Mouse (Mus musculus): ENCODE data around the gene Eipr1.

The Eipr1 gene

DNA sequence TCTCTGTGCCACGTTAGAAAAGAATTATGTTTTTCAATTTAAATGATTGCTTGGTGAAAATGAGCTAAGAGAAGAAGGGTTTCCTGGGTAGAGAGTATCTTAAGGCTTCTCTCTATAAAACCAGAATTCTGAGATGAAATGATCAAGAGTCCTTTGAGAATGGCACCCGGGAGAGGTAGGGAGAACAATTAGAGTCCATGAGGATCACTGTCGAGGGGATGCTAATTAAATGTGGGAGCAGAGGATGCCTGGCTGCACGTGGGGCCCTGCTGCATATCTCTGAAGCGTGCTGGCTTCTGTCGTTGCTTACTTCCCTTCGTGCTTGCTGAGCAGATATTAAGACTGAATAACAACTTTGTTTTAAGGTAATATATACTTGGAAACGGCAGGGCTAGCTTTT is 23.5 kb downstream of the Eipr1 start:
- DNase-seq (ENCODE audit: low spot score) = no peak

DNA sequence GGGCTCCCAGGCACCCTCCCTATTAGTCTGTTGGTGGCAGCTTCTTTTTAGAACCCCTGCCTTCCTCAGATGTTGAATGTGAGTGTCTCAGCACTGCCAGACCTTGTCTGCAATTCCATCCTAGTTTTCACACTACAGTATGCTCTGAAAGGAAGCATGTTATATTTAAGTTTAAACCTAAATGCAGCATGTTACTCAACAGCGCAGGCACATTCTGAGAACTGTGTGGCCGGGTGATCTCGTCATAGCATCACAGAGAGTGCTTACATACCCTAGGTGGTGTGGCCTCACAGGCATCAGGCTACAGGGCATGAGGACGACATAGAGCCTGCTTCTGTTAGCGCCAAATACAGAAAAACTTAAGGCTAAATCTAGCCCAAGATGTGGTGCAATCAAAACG is 24.0 kb downstream of the Eipr1 start:
- no peak for DNase-seq (ENCODE audit: low spot score)

DNA sequence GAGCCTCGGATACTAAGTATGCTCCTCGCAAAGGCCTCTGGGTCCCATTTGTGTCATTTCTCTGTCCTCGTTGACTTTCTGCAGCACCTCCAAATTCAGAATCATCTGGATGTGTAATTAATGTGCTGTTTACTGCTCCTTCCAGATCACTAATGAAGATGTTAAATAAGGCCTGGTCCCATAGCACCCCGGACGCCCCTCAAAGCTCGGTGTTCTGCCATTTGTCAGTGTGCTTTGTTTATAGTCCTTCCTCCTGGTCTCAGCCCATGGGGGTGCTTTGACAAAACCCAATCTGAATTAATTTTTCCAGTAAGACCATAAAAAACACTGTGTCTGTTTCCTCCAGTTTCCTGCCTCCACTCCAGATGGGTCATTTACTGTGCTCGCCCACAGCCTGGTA is 28.6 kb downstream of the Eipr1 start:
- DNase-seq (ENCODE audit: low spot score) = no peak

DNA sequence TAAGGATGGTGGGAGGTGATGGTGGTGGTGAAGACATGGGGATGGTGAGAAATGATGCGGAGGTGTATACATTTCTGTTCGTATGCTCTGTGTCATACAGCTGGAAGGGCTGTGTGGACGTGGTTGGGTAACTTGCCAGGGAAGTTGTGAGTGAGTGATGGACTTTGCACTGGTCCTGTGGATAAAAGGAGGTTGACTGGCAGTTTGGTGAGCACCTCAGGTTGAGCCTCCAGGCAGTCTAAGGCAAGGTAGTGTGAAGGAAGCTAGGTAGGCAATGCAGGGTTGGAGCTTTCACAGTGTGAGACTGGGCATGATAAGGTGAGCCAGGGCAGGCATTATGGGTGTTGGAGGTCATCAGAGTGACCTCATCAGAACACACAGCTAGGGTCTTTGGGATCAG is 31.0 kb downstream of the Eipr1 start:
- DNase-seq (ENCODE audit: low spot score) = no peak

DNA sequence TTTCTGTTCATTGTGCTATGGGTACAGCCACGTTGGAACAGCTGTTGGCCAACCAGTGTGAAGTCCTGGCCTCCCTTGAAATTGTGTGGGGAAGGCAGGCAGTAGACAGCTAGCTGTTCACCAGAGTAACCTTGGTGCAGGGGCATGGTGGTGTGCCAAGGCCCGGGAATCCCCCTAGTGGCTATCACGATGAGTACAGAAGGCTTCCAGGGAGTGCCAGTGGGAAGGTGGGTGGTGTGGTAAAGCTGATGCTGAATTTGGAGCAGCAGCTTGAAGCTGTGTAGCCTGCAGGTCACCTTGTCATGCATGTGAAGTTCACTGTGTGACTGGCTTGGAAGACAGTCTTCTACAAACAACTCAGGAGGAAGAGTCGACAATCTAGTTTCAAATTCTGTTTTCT is 32.8 kb downstream of the Eipr1 start:
- peak; percentile 27 for DNase-seq (ENCODE audit: low spot score)

DNA sequence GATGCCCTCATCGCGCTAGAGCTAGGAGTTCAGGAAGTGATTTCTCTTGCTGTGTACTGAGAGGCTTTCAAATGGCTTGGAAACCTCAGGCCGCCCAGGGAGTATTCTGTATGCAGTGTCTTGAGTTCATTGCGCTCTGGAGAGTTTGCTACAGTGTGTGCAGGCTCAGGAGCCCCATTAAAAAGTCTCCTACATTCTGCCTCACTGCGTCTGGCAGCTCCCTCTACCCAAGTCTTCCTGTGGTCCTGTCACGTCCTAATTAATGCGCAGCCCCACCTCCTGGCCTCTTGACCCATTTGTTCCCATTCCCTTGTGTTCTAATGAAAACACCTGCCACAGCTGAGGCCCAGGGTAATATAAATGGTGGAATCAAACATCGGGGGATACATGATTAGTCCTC is 33.3 kb downstream of the Eipr1 start:
- DNase-seq (ENCODE audit: low spot score) = peak; percentile 61

DNA sequence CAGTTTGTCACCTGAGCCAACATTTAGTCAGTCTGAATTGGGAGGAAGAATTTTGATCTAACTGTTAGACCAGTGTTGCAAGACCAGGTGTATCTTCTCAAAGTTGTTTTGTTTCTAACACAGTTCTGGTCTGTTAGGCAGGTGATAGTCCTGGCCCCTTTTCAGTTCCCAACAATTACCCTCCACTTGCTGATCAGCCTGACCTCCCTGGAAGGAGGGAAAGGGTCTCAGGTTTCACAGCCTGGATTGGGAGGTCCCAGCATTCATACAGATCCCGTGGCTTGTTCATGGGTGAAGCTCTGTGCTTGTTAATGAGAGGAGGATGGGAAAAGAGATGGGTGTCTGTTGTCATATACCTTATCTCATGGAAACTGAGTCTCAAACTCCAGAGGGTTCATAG is 33.7 kb downstream of the Eipr1 start:
- DNase-seq (ENCODE audit: low spot score) = peak; percentile 68

DNA sequence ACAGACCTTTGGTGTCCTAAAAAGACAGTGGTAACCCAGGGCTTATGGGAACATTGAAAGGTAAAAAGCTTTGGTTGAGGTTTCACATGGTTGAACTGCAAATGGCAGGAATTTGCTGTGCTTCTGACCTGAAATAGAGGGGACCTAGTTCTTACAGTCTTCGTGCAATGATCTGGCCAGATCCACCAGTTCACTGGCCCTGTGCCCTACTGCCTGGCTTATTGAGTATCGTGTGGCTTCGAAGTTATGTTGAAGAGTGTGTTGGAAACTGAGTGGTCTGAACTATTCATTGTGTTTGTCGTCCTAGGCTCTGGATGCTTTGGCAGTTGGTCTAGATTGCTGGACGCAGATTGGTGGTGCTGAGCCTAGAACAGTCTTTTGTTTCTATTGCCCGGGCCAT is 34.7 kb downstream of the Eipr1 start:
- no peak for DNase-seq (ENCODE audit: low spot score)

DNA sequence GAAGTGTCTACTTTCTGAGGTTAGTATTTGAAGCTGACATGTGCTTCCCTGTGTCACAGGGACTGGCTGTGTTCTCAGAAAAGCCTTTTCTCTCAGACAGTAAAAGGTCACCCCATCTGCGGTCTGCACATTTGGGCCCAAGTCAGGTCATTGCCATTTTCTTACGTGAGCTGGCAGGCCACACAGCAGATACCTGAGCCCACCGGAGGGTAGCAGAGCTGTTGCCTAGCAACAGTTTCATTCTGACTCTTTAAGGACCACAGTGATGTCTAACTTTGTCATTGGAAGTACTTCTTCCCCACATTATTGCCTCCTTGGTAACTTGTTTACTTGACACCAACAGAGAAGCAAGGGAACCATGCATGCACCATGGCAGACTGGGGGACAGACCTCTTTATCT is 41.0 kb downstream of the Eipr1 start:
- DNase-seq (ENCODE audit: low spot score) = no peak

DNA sequence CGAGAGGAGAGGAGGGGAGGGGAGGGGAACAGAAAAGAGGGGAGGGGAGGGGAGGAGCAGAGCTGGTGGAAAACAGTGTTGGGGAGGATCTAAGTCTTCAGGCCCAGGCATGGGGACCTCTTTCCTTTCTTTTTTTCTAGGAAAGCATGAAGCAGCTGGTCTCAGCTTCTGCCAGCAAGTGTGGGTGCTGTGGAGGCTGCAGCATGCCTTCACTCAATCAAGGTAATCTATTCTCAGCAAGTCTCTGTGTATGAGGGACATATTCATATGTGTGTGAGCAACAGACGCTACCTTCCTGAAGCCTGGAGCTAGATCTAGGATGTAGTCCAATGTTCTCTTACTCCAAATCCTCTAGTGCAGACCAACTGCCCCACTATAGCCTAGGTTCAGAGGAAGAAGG is 42.1 kb downstream of the Eipr1 start:
- DNase-seq (ENCODE audit: low spot score) = no peak

DNA sequence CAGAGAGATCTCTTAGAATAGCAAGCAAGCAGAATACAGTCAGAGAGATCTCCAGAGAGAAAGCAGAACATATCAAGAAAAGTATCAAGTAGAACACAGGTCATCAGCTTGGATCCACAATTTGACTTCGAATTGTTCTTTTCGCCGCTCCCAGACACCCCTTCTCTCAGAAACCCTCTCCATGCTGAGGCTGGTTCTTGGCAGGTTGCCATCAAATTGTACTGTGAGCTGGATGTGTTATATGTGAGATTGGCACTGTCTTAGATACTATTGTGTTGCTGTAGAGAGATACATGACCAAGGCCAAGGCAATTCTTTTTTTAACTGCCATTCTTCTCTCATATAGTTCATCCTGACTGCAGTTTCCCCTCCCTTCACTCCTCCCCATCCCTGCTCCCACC is 43.4 kb downstream of the Eipr1 start:
- no peak for DNase-seq (ENCODE audit: low spot score)

DNA sequence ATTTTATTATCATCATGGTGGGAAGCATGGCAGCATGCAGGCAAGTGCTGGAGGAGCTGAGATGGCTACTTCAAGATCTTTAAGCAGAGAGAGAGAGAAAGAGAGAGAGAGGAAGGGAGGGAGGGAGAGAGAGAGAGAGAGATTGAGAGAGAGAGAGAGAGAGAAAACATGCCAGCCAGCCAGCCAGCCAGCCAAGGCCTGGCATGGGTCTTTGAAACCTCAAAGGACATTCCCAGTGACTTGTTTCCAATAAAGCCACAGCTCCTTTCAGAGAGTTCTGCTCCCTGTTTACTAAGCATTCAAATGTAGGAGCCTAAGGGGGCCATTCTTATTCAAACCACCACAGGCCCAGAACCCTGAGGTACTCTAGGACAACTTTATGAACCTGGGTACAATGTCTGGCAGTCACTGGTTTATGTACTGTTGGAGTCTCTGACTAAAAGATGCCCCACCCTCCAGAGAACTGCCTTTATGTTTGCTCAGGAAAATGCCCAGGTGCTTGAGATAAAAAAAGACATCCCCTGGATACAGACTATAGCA is 45.3 kb downstream of the Eipr1 start:
- DNase-seq (ENCODE audit: low spot score) = no peak

DNA sequence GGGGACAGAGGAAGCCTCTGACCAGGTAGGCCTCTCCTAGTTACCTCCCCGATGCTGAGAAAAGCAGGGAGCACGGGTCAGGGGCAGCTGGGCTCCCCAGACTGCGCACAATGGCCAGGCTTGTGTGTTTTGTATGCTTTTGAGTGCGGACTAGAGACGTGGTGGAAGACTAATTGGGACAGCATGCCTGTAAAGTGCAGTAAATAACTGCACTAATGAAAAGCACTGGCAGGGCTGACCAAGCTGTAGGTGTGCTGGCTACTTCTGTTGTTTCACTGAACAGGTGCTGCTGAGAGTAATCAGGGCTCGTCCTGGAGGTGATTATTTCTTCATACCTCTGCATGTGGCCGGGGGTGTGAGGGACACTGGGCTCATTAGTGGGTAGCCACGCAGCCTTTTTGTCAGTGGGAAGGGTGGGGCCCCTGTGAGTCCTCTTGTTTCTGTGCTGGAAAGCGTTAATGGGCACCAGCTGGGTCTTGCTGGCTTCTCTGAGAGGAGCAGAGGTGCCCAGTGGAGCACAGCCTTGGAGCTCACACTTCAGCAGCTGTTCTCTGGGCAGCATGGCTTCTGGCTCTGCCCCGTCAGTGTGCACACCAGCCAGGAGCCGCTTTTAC is 48.3 kb downstream of the Eipr1 start:
- no peak for DNase-seq (ENCODE audit: low spot score)

DNA sequence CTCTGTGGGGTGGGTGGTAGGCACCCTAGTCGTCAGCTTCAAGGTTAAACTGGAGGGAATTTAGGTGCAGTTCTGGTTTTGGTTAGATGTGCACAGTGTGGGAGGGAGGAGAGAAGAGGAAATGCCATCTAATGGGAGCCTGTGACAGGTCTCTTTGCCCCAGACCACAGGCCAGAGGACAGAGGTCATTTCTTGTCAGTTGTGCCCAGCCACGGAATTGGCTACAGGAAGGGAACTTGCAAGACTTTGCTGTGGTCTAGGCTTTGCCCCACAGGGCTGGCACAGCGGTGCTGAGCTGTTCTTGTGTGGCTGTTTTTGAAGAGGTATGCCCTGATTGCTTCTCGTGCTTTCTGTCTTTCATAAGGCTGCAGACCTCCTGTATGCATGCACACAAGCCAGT is 48.8 kb downstream of the Eipr1 start:
- DNase-seq (ENCODE audit: low spot score) = no peak

DNA sequence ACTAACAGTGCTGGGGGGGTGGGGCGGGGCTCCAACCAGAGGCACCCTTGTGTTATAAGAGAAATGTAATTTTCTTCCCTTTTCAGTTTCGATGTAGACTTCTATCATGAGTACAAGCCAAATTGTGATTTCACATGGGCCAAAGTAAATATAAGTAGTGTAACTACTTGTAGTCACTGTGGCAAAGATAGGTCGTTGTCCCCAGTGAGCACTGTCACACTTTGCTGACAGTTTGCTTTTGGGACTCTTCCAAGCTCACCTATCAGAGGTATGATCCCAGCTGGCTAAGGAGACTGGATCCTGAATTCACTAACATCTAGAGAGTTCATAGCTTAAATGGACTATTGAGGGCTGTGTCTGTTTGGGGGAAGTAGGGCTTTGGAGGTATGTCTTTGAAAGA is 49.3 kb downstream of the Eipr1 start:
- no peak for DNase-seq (ENCODE audit: low spot score)

DNA sequence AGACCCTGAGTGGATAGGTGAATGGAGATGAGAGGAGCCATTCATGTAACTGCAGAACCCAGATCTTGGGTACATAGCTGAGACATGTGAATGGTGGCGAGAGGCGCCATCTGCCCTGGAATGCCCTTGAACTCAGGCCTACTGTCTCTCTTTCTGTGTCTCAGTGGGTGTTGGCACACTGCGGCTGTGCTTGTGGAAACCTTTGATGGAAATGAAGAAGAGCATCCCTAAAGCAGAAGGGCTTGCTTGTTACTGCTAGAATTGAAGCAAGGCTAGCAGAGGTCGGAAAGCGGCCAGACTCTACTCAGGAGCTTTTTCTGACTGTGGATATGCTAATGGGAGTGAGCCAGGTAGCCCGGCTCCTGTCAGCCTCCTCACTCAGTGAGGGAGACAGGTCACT is 50.1 kb downstream of the Eipr1 start:
- DNase-seq (ENCODE audit: low spot score) = no peak

DNA sequence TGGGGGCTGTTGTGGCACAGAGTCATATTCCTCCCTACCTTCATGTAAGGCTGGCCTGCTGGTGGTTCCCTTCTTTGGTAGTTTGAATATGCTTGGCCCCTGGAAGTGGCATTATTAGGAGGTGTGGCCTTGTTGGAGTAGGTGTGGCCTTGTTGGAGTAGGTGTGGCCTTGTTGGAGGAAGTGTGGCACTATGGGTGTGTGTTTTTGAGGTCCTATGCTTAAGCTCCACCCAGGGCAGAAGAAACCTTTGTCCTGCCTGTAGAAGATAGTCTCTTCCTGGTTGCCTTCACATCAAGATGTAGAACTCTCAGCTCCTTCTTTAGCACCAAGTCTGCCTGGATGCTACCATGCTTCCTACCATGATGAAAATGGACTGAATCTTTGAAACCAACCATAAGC is 51.4 kb downstream of the Eipr1 start:
- DNase-seq (ENCODE audit: low spot score) = no peak

DNA sequence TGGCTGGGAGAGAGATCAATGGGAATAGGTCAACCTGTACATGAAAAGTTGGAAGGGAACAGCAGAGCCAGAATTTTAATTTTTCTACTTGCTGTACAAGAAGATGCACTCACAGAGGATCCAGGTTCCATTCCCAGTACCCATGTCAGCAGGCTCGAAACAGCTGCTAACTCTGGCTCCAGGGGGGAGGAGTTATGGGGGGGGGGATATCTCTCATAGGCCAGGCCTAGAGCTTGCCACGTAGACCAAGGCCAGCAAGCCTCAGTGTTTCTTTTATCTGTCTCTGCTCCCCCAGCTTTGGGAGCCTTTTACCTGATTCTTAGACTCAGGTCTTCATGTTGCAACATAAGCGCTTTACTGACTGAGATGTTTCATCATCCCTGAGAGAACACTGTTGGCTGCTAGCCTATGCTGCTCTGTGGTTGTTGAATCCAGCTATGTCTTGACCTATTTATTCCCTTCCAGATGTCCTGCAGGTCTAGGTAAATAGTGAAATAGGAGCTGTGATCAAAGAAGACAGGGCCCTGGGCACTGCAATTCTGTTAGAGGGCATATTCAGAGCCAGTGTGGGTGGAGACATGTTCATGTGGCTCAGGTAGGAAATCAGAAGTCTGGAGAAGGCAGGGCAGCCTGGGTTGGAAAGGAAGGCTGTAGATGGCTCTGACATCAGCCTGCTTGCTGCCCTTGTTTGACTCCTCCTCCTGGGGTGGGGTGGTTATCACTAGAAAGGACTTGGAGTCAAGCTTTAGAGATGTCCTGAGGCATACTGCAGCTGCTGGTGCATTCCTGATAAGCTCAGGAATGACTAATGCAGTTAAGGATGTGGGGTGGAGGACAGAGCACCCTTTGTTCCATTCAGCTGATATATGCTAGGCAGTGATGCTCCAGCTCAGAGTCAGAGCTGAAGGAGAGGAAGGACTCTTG is 53.2 kb downstream of the Eipr1 start:
- DNase-seq (ENCODE audit: low spot score) = no peak

DNA sequence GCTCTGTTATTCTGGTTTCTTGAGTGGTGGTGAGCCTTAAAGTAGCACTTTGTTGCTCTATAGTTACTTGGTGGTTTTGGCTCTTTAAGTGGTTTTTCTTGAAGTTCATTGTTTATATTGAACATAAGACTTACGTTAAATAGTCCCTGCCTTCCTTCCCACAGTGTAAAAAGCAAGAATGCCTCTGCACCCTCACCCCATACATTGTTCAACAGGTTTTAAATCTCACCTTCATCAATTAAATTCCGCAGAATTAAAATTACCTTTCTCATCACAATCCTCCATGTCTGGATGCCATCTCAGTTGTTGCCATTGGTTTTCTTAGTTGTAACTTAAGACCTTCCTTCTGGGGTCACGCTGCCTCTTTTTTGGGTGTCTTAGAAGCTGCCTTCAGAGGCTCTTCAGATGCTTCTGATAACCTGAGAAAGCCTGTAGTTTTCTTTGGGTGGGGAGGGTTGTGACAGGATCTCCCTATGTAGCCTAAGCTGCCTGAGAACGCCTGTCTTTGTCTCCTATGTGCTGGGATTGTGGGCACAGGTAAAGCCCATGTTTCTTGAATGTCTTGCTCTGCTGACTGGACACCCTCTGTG is 57.3 kb downstream of the Eipr1 start:
- no peak for DNase-seq (ENCODE audit: low spot score)

DNA sequence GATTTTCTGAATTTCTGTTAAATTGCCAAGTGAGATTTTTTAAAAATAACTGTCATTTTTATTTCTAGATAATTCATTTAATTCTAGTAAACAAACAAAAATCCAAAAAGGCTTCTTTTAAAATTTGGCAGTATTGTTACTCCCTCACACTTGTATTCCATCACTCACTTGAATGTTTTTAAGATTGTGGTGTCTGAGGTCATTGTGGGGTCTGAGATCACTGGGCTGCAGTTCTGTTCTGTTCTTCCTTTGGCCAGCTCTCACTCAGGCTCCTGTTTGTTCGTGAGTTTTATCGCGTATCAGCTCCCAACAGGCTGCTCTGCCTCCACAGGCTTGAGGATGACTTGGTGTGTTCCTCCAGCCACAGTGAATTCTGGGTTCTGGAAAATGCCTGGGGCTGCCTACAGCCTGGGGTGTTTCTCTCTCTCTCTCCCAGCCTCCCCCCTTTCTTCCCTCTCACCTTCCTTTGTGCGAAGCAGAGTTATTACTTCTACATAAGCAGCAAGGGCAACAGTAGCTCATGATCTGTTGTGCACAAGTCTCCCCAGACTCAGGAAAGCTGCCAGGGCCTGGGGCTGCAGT is 58.2 kb downstream of the Eipr1 start:
- DNase-seq (ENCODE audit: low spot score) = no peak

DNA sequence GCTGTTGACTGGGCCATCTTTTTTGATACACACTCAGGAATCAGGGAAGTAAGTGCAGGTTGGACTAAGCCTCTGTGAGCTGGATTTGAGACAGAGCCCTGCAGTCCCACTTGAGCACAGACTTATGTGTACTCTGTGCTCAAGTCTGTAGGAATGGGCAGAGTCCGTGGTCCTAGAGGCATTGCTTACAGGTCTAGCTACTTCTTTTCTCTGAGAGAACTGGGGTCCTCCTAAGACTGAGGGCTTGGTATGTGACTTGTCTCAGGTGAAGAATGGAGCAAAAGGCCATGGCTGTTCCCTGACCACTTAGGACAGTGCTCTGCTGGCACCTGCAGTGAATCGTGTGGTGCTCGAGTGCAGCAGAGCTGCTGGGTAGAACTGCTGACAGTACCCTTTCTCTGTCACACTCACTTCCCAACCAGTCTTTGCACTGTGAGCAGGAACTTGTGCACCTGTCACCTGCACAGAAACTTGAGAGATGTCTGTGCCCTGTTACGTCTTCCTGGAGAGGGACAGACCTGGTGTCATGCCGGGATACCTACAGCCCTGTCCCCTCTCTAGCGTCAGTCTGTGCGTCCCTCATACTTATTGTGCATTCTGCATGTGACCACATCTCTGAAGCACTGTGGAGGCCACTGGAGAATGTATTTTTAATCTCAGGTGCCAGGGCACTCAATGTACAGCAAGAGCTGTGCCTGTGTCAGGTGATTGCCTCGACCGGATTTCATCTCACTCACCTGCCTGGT is 65.3 kb downstream of the Eipr1 start:
- peak; percentile 14 for DNase-seq (ENCODE audit: low spot score)

DNA sequence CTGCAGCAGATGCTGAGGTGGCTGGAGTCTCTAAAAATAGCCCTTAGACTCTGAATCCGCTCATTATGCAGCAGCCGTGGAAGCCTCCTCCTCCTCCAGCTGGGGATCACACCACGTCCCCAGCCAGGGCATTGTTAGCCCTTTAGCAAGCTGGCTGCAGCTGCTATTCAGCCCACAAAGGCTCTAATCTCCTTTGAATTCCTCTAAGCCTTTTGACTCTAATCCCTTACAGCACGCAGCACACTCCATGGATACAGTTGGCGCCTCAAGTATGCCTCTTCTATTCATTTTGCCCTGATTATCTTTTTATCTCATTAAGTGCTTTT is 65.8 kb downstream of the Eipr1 start:
- DNase-seq (ENCODE audit: low spot score) = peak; percentile 88
